Mouse (Mus musculus) olfactory bulb, adult 2 months (tissue): ENCODE data around the gene Tlk1.

Experiments used
- CTCF ChIP-seq: fragments of 200-500 bp; IDR thresholded peaks from 2 replicates; pipeline ENCODE4 v1.5.1; 2012; ENCODE audit warnings: low read depth, mild to moderate bottlenecking, low read length, moderate library complexity; ENCODE audit not compliant: insufficient read depth
- POLR2A ChIP-seq: fragments of 200-500 bp; IDR thresholded peaks from 2 replicates; pipeline ENCODE4 v1.6.1; 2012; ENCODE audit warnings: mild to moderate bottlenecking, low read depth, low read length, moderate library complexity; ENCODE audit not compliant: insufficient read depth

- TF ChIP-seq CTCF = no peak
- no peak for TF ChIP-seq POLR2A
Measured at GRCm38 (mm10) chr2:70831709-70832350, 6.3 kb upstream of the Tlk1 start.
